Mouse (Mus musculus): Measurements from ENCODE around the gene Tex29. TPM values are rescaled to one million over a fixed set of nuclear protein-coding genes. Genes with fewer than 3 reads are reported as not detected.
A peak's percentile ranks its signal among the peaks of the same experiment; 100 is the strongest.

The Tex29 gene
- total RNA-seq (2021): not detected

DNA sequence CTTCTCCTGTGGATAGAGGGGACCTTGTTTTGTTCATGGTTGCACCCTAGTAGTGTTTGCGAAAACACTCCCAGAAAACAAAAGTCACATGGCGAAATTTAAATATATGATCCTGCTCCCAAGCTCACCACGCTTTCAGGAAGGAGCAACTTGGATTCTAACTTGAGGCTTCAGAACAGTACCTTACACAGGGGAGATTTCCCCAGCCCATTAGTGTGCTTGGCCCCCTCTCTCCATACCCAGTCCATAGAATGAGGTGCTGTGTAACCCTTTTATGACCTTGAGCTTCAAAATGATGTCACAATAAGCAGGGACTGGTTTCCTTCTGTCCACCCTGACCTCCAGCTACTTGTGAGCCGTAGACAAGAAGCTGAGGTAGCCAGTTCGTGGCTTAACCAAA lies at the start of gene Tex29:
Tex29 (plus strand) TSS at position 301 of the 400 bp plus-strand sequence.
- DNase-seq: no peak
- intact Hi-C loops (cut with DNase I): no loop called here

DNA sequence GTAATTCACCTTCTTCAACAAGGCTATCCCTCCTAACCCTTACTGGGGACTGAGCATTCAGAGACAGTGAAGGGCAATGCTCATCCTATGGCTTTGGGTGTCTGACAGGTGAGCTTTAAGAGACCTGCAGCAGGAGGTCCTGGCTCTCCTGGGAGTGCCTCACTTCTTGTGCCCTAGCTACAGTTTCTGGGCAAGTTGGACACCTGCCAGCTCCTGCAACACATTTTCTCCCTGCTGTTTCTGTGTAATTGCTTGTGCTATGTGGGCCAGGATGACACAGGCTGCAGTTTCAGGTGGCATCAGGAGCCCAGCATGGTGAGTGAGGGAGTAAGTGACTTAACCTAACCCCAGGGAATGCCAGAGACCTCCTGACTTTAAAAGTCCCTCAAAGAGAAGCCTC lies 45.3 kb upstream of the Tex29 start:
- no peak for DNase-seq
- intact Hi-C loops (cut with DNase I): no loop called here

DNA sequence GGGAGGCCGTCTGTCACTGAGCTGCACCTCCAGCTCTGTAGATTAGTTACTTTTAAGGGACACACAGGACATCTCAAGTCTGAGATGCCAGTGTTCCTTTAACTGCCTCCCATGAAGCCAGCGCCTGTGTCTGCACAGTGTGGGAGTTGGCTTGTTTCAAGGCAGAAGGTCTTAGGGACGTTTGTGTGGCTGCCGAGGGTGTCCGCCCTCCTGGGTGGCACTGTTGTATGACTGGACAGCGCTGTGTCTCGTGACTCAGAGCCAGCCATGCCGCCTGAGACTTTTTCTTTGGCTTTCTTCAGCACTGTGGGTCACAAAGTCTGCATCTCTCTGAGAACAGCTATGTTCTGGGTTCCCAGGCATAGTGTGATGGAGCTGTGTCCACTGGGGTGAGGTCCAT lies 43.1 kb upstream of the Tex29 start:
- DNase-seq: no peak
- intact Hi-C loops (cut with DNase I): no loop called here

DNA sequence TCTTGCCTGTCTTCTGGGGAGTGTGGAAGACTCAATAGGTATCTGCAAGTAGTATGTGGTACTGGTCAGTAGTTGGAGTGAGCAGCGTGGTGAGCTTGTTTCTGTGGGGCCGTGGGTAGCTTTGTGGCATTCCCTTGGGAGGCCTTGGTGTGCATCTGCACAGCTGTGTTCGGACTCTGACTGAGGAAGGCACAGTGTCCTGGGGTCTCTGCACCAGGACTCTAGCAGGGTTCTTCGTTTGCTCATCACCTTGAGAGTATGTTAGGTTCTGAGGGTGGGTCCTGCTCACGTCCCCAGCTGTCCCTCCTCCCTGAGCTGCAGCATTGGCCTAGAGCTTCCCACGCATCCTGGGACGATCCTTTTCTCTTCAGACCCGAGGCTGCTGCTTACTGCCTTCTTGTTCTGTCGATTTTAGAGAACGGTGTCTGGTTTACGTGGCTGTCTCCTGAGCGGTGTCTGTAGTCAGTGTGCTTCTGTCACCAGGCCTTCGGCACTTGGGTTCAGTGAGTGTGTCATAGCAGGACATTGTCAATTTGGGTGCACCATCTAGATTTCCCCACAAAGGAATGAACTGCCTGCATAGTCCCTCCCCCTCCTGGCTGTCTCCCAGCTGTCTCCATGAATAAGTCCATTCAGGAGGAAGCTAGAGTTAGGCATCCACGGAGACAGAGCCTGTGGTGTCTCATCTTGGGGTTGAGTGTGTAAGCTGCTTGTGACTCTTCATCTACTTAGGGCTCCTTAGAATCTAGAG lies 42.4 kb upstream of the Tex29 start:
- intact Hi-C loops (cut with DNase I): no loop called here
- DNase-seq: no peak

DNA sequence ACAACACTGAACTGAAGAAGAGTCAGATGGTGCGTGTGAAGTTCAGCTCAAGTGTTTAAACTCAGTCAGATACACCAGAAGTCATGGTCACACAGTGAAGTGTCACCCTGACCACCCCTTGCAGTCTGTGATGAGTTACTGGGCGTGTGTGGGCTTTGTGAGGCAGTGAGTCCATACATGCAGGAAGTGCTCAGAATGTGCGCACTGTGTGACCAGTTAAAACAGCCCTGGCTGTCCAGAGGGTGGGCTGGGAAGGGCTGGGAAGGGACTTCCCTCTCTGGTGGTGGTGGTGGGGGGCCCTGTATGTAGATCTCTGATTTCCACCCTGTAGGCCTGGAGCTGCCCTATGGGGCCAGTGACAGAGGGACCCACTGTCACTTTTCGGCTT lies 41.8 kb upstream of the Tex29 start:
- intact Hi-C loops (cut with DNase I): no loop called here
- no peak for DNase-seq

DNA sequence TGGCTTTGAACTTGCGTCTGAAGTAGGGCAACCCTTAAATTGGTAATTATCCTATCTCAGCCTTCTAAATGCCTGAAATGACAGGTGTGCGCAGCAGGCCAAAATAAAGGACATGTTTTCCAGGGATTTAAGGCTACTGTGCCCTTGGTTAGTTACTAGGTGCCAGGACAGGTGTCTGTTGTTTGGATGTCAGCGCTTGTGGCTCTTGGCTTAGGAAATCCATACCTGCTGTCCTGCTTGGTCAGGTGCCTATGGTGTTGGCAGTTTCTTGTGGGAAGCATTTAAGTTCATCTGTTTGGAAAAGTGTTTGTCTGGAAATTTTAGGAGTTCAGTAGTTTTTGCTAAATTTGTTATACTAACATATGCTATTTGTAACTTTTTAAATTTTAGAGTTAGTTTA lies 41.2 kb upstream of the Tex29 start:
- DNase-seq: no peak
- intact Hi-C loops (cut with DNase I): no loop called here

DNA sequence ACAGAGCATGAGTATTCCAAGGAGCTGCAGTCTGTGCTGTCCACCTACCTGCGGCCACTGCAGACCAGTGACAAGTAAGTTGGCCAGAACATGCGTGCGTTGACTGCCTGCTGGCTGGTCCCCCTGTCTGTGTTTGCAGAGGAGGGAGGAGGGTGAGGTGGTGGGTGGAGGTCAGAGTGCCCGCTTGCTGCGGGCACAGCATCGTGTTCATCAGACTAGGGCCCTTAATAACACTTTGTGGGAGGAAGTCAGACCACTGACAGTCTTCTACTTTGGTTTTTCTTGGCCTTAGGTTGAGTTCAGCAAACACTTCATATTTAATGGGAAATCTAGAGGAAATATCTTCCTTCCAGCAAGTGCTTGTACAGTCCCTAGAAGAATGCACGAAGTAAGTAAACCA lies 39.8 kb upstream of the Tex29 start:
- intact Hi-C loops (cut with DNase I): loop anchor here (5.0 kb wide), 1 partner anchor 43 kb away; no protein-coding TSS in a partner anchor

DNA sequence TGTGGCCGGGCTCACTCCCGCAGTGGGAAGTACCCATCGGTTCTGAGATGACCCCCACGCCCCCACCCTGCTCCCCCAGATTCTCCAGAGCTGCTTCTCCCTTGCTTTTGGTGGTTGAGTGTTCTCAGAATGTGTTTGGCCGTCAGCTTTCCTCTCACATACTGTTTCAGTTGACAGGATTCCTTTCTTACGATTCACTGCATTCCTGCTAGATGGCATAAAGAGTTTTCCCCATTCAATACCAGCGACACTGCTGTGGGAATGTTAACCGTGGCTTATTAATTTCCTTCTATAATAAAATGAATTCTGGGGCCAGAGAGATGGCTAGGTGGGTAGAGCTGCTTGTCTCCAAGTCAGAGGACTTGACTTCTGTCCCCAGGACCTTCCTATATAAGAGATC lies 38.7 kb upstream of the Tex29 start:
- DNase-seq: no peak
- intact Hi-C loops (cut with DNase I): loop anchor here (5.0 kb wide), 1 partner anchor 44 kb away; no protein-coding TSS in a partner anchor

More for the DNA sequence above, 39.8 kb upstream of the Tex29 start:
- no peak for DNase-seq

DNA sequence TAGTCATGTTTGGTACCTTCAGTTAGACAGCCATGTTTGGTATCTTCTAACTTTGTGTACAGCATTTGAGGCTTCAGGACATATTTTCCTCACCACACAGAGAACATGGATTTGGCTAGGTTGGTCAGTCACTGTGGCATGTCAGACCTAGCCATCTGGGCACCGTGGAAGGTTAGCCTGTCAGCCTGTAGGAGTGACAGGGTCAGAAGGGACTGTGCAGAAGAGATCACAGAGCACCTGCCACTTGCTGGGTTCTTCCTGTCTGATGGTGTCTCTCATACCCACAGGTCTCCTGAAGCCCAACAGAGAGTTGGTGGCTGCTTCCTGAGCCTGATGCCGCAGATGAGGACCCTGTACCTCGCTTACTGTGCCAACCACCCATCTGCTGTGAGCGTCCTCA lies 35.4 kb upstream of the Tex29 start:
- intact Hi-C loops (cut with DNase I): loop anchor here (5.0 kb wide), 1 partner anchor 48 kb away; no protein-coding TSS in a partner anchor
- no peak for DNase-seq

DNA sequence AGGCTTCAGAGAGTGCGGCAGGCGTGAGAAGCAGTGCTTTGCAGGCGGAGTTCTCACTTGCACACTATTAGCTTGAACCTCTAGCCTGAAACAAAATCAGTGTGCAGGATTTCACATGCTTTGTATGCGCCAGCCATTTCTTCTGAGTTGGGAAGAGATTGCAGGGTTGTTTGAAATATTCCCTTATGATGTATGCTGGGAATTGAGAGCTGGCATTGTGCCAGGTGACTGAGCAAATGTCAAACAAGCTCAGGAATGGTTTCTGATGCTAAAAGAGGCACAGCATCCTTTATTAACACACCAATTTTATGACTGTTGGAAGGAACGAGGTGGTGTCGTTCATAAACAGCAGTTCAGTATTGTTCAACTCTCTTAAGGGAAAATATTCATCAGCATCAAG lies 34.0 kb upstream of the Tex29 start:
- no peak for DNase-seq
- intact Hi-C loops (cut with DNase I): no loop called here

DNA sequence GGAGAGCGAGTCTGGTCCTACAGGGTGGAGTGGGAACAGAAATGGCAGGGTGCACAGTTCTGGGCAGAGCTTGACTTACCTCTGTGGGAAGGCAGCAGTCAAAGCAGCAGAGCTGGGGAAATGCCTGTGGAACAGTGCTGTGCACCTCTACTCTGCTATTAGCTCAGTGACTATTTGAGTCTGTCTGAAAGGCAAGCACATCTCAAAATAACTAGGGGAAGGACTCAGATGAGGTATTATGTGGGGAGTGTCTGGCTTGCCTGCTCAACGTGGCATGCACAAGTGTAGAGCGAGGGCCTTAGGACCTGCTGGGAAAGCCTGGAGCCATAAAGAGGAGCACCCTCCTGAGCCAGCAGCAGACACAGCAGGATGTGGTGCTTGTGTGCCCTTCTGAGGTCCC lies 32.9 kb upstream of the Tex29 start:
- DNase-seq: no peak
- intact Hi-C loops (cut with DNase I): no loop called here

DNA sequence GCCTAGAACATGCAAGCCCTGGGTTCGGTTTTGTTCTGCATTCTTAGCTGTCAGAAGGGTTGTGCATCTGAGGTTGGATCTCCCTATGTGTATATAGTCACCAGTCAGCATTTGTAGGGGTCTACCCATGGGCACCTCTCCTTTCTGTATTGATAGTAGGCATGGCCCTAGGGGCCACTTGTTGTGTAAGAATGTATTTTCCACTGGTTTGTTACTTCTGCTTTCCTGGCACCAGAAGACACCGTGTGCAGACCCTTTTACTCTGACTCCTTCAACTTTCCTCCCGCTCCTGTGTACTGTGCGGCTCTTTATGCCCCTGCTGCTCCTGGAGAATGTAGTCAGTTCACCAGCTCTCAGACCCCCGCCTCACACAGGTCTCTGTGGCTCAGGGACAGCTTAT lies 32.2 kb upstream of the Tex29 start:
- intact Hi-C loops (cut with DNase I): no loop called here
- no peak for DNase-seq

DNA sequence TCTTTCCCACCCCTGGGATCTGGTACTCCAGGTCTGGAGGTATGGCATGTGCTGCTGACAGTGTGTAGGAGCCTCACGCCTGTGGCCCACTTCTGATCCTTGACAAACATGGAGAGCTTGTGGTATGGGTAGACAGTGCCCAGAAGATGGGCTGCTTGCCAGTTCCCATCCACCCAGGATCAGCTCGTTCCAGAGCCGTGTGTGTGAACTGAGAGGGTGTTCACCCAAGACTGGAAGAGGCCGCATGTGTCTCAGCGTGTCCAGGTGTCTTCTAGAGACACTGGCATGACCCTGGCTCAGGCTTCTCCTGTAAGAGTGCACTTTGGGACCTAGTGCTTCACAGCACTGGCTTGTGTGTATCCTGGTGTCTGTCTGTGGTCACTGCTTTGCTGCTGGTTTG lies 29.8 kb upstream of the Tex29 start:
- intact Hi-C loops (cut with DNase I): no loop called here
- no peak for DNase-seq

DNA sequence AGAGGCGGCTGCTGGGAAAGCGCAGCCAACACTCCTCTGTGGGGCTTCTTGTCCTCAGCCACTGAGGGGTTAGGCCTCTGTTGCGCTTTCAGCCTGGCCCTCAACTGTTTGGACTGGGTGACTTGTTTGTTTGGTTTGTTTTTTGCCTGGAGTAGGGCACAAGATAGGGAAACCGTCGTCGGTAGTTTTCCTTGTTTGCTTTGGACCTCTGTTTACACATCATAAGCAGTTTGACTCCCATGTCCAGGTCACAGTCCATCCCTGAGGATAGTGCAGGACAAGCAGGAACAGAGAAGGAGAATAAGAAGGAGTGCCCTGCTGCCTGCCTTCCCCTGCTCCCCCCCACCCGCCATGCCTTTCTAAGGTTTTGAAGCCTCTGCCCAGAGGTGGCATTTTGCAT lies 26.5 kb upstream of the Tex29 start:
- intact Hi-C loops (cut with DNase I): no loop called here
- DNase-seq: no peak

DNA sequence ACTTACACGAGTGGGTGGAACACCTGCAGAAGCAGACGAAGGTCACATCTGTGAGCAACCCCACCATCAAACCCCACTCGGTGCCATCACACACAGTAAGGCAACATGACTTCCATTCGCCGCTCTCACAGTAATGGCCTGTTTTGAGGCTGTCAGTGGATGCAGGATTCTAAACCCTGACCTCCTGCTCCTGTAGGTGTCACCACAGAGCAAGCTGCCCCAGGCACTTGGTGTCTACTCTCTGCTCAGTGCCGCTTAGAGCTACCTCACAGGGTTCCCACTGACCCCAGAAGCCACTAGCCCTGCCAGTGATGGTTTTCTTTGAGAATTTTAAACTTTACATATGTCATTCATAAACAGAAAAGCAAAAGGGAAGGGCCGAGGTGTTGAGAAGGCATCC lies 25.1 kb upstream of the Tex29 start:
- DNase-seq: no peak
- intact Hi-C loops (cut with DNase I): loop anchor here (5.0 kb wide), 1 partner anchor 107 kb away; no protein-coding TSS in a partner anchor

DNA sequence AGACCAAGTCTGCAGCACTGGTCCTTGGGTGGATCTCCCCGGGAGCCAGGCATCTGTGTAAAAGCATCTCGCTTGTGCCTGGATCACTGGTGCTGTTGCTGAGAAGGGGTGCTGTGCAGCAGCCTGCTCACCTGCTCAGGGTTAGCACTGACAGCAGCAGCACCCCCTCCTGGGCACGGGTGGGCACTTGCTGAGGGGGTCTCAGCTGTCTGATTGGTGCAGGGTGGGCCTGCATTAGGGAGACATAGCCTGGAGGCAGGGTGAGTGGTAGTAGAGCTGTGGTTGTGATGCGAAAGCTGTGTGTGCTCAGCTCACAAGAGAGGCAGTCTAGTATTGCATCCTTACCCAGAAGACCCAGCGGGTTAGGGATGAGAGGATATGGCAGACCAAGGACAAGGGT lies 20.1 kb upstream of the Tex29 start:
- intact Hi-C loops (cut with DNase I): loop anchor here (5.0 kb wide), 1 partner anchor 63 kb away; no protein-coding TSS in a partner anchor
- no peak for DNase-seq

DNA sequence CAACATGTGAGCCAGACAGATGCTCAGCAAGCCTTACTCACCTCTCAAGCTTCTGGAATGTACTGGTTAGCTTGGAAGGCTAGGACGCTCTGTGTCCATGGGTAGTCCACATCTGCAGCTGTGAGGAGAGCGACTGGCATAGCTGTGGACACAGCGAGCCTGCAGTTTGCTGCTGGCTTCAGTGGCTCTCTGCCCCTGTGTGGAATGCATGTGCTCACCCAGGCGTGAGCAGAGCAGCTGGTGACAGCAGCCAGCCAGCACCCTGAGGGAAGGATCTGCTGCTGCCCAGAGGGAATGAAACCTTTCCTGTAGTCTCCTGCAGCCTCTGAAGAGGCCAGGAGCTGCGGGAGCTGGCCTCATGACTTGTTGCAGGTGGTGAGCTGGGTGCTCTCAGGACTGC lies 19.7 kb upstream of the Tex29 start:
- DNase-seq: peak in 1 of 2 experiments; percentile 19
- intact Hi-C loops (cut with DNase I): loop anchor here (5.0 kb wide), 1 partner anchor 63 kb away; no protein-coding TSS in a partner anchor

DNA sequence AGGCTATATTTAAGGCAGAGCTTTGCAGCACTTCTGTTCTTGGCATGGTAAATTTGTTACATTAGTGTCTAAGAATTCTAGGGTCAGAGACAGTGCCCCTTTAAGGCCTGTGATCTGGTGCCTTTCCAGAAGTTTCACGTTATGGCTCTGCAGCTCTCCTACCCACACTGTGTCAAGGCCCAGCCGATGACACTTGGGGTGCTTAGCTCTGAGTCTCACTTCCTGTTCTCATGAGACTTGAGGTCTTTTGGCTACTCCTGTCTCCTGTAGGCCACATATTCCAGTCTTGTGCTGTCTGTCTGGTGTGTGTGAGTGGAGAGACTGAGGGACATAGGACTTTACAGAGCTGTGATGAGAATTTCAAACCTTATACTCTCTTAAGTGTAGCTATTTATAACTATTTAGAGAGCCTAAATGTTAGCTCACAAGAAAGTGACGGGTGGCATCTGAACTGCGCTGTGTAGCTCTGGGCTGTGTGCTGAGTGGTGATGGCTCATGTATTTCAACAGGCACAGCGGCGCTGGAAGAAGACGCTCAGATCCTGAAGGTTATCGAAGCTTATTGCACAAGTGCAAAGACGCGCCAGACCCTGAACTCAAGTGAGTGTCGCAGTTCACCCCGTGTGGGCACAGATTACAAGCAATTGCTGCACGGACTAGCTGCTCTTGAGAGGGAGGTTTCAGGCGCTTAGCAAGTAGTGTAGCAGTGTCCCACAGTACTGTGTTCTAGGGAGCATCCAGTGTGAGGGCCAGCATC lies 18.6 kb upstream of the Tex29 start:
- intact Hi-C loops (cut with DNase I): loop anchor here (5.0 kb wide), 1 partner anchor 64 kb away; no protein-coding TSS in a partner anchor
- peak in 1 of 2 experiments; percentile 25 for DNase-seq

DNA sequence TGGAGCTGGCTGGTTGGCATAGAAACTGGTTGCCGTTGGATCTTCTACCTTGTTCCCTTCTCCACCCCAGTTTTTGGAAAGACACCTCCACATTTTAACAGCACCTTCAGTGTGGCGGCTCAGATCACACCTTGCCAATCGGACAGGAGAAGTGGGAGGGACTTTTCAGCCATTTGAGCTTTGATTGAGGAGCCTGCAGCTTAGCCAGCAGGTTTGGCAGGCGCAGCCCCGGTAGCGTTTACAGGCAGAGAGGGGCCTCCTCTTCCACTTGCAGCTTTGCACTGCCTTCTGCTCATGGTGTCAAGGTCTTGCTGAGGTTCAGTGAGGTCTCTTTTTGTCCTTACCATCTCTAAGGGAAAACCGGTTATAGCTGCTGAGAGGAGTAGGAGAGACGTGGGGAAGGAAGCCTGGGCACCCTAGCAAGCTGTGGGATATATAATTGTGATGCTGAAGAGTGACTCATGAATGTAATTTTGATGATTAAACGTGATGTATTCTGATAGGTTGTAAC lies 17.7 kb upstream of the Tex29 start:
- intact Hi-C loops (cut with DNase I): loop anchor here (5.0 kb wide), 1 partner anchor 65 kb away; no protein-coding TSS in a partner anchor
- DNase-seq: peak in 1 of 2 experiments; percentile 18

DNA sequence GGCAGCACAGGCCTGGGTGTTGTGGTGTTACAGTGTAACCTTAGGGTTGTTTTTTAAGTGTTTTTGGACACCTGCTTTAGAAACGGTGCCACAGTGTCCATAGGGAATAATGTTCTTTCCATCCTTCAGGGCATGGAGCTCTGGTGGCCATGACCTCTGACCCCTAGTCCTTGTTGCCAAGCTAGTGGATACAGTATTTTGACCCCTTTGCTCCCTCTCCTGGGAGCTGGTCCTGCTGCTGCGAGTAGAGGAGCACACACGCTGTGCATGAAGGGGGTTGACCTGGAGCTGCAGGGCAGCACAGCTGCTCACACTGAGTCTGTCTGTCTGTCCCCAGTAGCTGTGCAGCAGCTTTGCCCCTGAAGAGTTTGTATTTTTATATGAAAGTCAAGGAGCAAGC lies 14.5 kb upstream of the Tex29 start:
- no peak for DNase-seq
- intact Hi-C loops (cut with DNase I): no loop called here

DNA sequence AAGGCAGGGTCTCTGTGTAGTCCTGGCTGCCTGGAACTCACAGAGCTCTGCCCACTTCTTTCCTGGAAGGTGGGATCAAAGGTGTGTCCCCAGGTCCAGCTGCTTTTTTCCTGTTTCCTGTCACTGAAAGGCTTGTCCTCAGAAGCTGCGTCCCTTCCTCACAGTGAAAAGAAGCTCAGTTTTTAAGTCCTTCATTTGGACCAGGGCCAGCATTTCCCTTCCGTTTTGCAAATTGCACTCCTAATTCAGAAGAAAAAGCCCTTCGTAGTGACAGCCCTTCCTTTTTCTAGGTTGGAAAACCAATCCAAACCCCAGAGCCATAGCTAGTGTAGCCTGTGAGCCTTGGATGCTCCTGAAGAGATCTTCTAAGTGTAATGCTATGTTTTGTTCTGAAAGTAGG lies 13.0 kb upstream of the Tex29 start:
- no peak for DNase-seq
- intact Hi-C loops (cut with DNase I): no loop called here
